Mouse (Mus musculus) limb, embryonic 10.5 days (tissue): ENCODE measurements around the gene Hexim1. TPM values are rescaled to one million over a fixed set of nuclear protein-coding genes. Genes with fewer than 3 reads are reported as not detected.

Source experiments
- DNase-seq: peaks from one replicate; pipeline ENCODE4 v3.0.0-alpha.2; 2017; ENCODE audit warnings: low spot score
- H3K27ac ChIP-seq: fragments of 300-500 bp; sonication (generic); 2 replicates; pipeline ENCODE4 v1.5.1; 2016; ENCODE audit warnings: mild to moderate bottlenecking
- H3K27me3 ChIP-seq: fragments of 300-500 bp; sonication (generic); 2 replicates; pipeline ENCODE4 v1.6.1; 2016; ENCODE audit warnings: low read depth, mild to moderate bottlenecking; ENCODE audit not compliant: poor library complexity, severe bottlenecking
- H3K36me3 ChIP-seq: fragments of 300-500 bp; sonication (generic); 2 replicates; pipeline ENCODE4 v1.6.1; 2016; ENCODE audit warnings: mild to moderate bottlenecking, moderate library complexity
- H3K4me1 ChIP-seq: fragments of 300-500 bp; sonication (generic); 2 replicates; pipeline ENCODE4 v1.6.1; 2016
- H3K4me3 ChIP-seq: fragments of 300-500 bp; sonication (generic); 2 replicates; pipeline ENCODE4 v1.5.1; 2016; ENCODE audit warnings: mild to moderate bottlenecking, moderate library complexity
- H3K9me3 ChIP-seq: fragments of 300-500 bp; sonication (generic); replicated peaks from 2 replicates; pipeline ENCODE4 v1.6.1; 2016; ENCODE audit warnings: mild to moderate bottlenecking
- WGBS: fragments of 180-500 bp; shearing (Covaris S2); methylation state at CpG from one replicate; pipeline ENCODE4 v1.1.7; 2016; 5-methylcytosine and 5-hydroxymethylcytosine counted together
- polyA plus RNA-seq: library from polyadenylated mRNA; unstranded; fragments of >200 nt; fragmentation: Nextera tagmentation; extraction: Ambion mirVana; gene quantifications from 2 replicates; pipeline ENCODE4 v1.2.1, GENCODE M21; 2016

Gene Hexim1
- polyA plus RNA-seq, 1 experiment from 2014 or later, result 2.4 TPM

DNA sequence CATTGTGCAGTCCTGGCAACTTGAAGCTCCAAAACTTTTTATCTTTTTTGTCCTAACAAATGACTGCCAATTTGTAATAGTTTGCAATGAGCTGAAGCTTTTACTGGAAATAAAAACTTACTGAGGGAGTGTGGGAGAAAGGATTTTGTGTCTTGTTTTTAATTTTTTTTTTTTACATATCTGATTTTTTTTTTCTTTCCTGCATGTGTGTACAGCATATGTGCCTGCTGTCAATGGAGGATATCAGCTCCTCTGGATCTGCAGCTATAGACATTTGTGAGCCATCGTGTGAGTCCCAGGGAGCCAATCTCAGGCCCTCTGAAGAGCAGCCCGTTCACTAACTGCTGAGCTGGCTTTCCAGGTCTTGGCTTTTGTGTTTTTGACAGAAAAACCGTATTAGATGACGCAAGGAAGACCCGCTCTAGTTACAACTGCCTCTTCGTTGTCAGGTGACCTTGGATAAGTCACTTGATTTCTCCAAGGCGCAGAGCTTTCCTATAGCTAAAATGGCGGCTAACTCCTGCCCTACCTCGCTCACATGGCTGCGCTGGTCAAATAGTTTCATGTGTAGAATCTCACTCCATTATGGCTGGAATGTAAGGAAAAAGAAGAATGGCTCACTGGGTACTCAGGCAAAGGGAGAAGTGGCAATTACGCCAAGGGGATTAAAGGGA, 1.6 kb upstream of the Hexim1 start:
- DNase-seq, result no peak
- Histone ChIP-seq H3K27me3 (peaks cover 33% of the 10 kb centered on the region), H3K27ac (peak overlapping the region; percentile 91), H3K4me3 (peak overlapping the region; percentile 59), H3K36me3 (no peaks in the 10 kb centered on the region), H3K4me1 (peaks cover 61% of the 10 kb centered on the region), H3K9me3 (no peaks in the 10 kb centered on the region)
- 87% methylated on average over 11 of the region's 11 CpGs for WGBS

DNA sequence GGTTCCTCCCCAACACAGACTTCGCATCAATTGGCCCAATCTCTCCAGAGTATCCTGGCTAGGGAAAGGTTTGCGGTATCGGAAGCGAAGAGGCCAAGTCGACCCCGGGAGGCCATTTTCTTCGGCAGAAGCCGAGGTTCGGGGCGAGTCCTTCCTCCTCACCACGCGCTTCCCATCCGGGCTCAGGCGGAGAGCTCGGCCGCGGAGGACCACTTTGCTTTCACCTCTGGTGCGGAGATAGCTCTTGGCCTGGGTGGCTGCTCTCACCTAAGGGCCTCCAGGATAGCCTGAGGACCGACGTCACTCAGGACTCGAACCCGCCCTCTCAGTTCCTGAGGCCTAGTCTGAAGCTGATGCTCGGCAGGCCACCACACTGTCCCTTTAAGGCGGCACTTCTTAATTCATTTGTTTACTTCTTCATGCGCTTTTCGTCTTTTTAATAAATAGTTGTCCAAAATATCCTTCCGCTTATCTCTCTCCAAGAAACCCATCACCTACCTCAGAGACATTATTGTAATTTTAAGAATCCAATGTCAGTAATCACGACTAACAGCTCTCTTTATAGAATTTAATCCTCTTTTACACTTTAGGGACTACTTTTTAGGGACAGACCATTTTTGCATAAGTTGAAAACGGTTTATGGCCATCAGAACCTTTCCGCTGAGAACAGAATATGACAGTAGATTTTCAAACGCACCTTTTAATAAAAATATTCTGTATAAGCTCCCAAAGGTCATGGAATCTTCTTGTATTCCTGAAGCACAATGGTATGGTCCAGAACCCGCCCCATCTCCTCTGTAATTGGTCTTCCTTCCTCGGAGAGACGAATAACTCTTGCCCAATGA, 646 bp upstream of the Hexim1 start:
- peaks cover 61% of the 10 kb centered on the region for H3K4me1 ChIP-seq
- no peaks in the 10 kb centered on the region for H3K9me3 ChIP-seq
- peak overlapping the region; percentile 91 for H3K27ac ChIP-seq
- under 1% methylated on average over 34 of the region's 34 CpGs for WGBS
- peak overlapping the region; percentile 59 for H3K4me3 ChIP-seq
- peak; percentile 84 for DNase-seq
- H3K36me3 ChIP-seq, result no peaks in the 10 kb centered on the region
- H3K27me3 ChIP-seq, result peaks cover 33% of the 10 kb centered on the region

DNA sequence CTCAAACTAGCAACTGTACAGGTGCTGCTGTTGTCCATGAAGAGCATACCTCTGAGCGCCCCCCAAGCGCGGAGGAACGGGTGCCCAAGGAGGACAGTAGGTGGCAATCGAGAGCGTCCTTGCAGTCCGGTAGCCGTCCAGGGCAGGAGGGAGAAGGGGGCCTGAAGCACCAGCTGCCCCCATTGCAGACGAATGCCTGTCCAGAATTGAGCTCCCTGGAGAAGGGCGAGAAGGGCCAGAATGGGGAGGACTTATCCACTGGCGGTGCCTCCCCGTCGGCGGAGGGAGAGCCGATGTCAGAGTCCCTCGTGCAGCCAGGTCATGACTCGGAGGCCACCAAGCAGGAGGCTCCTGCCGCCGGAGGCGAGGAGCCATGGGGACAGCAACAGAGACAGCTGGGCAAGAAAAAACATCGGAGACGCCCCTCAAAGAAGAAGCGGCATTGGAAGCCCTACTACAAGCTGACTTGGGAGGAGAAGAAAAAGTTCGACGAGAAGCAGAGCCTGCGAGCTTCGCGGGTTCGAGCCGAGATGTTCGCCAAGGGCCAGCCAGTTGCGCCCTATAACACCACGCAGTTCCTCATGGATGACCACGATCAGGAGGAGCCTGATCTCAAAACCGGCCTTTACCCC, 1.0 kb downstream of the Hexim1 start:
- DNase-seq, result peak; percentile 74
- WGBS, result under 1% methylated on average over 35 of the region's 35 CpGs

DNA sequence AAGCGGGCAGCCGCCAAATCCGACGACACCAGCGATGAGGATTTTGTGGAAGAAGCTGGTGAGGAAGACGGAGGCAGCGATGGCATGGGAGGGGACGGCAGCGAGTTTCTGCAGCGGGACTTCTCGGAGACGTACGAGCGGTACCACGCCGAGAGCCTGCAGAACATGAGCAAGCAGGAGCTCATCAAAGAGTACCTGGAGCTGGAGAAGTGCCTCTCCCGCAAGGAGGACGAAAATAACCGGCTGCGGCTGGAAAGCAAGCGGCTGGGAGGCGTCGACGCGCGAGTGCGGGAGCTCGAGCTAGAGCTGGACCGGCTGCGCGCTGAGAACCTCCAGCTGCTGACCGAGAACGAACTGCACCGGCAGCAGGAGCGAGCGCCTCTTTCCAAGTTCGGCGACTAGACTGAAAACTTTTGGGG, 1.6 kb downstream of the Hexim1 start:
- DNase-seq, result peak; percentile 72
- H3K4me3 ChIP-seq, result peak overlapping the region; percentile 59
- under 1% methylated on average over 38 of the region's 38 CpGs for WGBS
- peaks cover 15% of the 10 kb centered on the region for H3K27me3 ChIP-seq
- no peaks in the 10 kb centered on the region for H3K36me3 ChIP-seq
- H3K4me1 ChIP-seq, result peaks cover 45% of the 10 kb centered on the region
- H3K27ac ChIP-seq, result peak overlapping the region; percentile 91; the same call in 1 of the 2 replicates
- no peaks in the 10 kb centered on the region for H3K9me3 ChIP-seq

More for the DNA sequence above, 1.0 kb downstream of the Hexim1 start:
- Histone ChIP-seq H3K4me1 (peaks cover 50% of the 10 kb centered on the region), H3K27me3 (peaks cover 20% of the 10 kb centered on the region), H3K27ac (peak overlapping the region; percentile 91; the same call in 1 of the 2 replicates), H3K4me3 (peak overlapping the region; percentile 59), H3K36me3 (no peaks in the 10 kb centered on the region), H3K9me3 (no peaks in the 10 kb centered on the region)

DNA sequence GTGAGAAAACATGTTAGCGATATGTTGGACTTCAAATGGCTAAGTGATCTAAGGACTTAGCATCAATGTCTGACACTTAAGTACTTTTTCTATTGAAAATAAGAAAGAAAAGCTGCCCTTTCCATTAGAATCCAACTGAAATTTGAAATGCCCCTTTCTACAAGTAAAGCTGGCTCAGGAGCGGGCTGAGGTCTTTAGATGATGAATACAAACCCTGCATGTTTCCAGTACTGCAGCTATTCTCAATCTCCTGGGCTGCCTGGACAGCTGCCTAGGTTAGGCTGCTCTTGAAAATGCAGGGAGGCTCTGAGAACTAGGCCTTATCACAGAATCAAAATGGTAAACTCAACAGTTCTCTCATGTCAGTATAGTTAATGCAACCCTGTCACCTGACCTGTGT, 2.8 kb downstream of the Hexim1 start:
- DNase-seq, result no peak
- 0 out of 2 replicates have a peak overlapping the region, but pooled peaks have one; percentile 59 for H3K4me3 ChIP-seq
- no peaks in the 10 kb centered on the region for H3K36me3 ChIP-seq
- no peak overlapping the region for H3K27ac ChIP-seq
- no peaks in the 10 kb centered on the region for H3K9me3 ChIP-seq
- H3K4me1 ChIP-seq, result peaks cover 36% of the 10 kb centered on the region
- 96% methylated on average over 2 of the region's 2 CpGs for WGBS
- peaks cover 2% of the 10 kb centered on the region; the same call in 1 of the 2 replicates for H3K27me3 ChIP-seq

DNA sequence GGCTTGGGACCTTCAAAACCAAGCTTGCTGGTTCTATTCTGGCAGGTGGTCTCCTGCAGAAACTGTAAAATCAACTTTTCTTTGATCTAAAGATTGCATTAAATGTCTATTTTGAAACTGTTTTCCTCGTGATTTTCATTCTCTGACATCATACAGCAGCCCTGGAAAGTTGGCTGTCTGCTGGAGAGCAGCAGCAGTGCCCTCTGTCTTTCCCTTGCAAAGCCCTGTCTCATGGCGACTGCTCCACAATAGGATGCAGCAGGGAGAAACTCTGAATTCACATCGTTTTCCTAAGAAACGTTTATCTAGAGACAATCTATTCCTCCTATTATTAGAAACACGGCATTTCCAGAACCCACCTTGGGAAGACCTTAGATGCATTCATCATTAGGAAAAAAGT, 3.6 kb downstream of the Hexim1 start:
- no peaks in the 10 kb centered on the region for H3K27me3 ChIP-seq
- 65% methylated on average over 5 of the region's 5 CpGs for WGBS
- no peaks in the 10 kb centered on the region for H3K9me3 ChIP-seq
- H3K36me3 ChIP-seq, result no peaks in the 10 kb centered on the region
- no peak overlapping the region for H3K27ac ChIP-seq
- no peak overlapping the region for H3K4me3 ChIP-seq
- H3K4me1 ChIP-seq, result peaks cover 32% of the 10 kb centered on the region
- no peak for DNase-seq

DNA sequence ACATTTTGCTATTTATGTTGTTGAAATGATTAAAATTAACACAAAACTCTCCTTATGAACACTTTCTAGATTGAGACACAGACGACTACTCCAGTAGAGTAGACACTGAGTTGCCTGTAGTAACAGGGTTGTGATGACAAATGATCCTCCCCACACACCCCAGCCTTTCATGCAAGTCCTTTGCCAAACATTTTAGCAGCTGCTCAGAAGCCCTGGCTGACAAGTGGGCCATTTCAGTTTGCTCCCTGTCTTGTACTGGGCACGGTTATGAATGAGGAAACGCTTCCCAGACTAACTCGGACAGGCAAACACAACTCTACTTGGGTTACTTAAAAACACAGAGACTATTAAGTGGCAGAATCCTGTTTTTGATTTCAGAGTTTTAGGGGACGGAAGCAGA, 4.3 kb downstream of the Hexim1 start:
- H3K27me3 ChIP-seq, result no peaks in the 10 kb centered on the region
- no peaks in the 10 kb centered on the region for H3K9me3 ChIP-seq
- H3K4me3 ChIP-seq, result no peak overlapping the region
- H3K4me1 ChIP-seq, result peaks cover 27% of the 10 kb centered on the region
- H3K27ac ChIP-seq, result no peak overlapping the region
- WGBS, result 82% methylated on average over 5 of the region's 5 CpGs
- H3K36me3 ChIP-seq, result no peaks in the 10 kb centered on the region
- DNase-seq, result no peak

DNA sequence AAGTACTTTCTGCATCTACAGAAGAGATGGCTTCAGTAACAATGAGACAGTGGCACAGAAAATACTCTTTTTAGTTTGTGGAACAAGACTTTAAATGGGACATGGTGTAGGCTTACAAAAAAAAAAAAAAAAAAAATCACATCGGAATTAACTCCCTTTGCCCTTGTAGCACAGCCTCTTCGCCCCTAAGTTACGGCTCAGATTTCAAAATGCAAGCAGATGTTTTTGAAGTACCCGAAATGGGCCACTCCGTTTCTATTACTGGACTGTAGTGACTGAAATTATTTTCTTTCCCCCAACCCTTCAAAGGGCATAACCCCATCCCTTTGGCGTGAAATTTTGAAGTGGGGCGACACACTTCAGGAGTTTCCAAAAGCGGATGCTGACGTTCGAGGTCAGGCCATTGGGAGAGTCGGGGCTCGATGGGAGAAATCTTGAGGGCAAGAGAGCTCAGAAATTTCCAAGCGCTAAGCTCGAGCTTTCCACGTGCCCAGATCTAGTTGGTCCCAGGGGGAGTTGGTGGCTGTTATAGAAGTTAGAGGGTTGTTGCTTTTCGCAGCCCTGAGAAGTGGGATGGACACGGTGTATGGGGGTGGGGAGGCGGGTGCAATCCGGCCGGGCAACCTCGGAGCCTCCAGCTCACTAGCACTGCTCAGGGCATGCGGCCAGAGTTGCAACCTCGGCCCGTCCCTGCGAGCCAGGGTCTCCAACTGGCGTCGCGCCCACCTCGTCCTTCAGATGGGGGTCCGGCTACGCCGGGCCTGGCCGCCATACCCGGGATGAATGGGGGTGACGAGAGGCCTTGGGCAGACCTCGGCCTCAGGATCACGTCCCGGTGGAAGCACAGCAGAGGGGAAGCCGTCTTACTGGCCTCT, 15.9 kb downstream of the Hexim1 start, which contains the start of gene Hexim2:
Gene Hexim2 (plus strand): TSS at position 729 of the 875 bp plus-strand sequence.
- H3K36me3 ChIP-seq, result peaks cover 12% of the 10 kb centered on the region; the same call in 1 of the 2 replicates
- peak; percentile 76 for DNase-seq
- H3K4me3 ChIP-seq, result peak within 1 kb of the TSS; percentile 90
- H3K27ac ChIP-seq, result peak within 1 kb of the TSS; percentile 100
- H3K9me3 ChIP-seq, result no peaks in the 10 kb centered on the region
- no peaks in the 10 kb centered on the region for H3K27me3 ChIP-seq
- WGBS, result under 1% methylated on average over 39 of the region's 39 CpGs
- H3K4me1 ChIP-seq, result peaks cover 27% of the 10 kb centered on the region

DNA sequence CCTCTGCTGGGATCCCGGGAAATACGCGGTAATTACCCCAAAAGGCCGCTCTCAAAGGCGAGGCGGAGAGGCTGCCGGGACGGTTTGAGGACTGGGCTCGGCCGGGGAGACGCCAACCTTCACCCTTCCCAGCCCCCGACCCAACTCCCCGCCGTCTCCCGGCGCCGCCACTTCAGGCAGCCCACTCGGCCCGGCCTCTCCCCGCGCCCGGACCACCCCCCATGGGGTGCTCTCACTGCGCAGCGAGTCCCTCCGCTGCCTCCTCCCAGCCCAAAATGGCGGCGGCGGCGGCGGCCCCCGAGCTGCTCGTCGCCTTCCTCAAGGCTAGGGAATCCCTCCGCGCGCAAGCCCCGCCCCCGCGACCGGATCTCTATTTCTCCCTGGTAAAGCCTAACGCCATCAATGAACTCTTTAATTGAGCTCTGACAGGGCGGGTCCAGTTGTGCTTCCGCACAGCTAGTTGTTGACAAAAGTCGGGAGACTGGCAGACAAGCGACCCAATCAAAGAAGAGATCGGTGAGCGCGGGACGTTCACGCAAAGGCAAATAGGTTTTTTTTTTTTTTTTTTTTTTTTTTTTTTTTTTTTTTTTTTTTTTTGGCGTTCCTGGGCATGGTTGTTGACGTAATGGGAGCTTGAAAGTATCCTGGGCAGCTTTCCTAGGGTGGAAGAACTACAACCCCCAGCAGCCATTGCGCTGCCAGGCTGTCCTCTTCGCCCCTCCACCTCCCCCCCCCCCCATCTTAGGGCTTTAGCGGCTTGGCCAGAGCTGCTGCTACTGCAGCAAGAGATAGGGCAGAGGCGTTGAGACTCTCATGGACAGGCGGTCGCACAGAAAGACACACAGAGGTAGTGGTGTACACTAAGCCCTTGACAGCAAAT, 16.8 kb downstream of the Hexim1 start:
- WGBS, result under 1% methylated on average over 58 of the region's 58 CpGs
- Histone ChIP-seq H3K4me1 (peaks cover 27% of the 10 kb centered on the region), H3K27me3 (no peaks in the 10 kb centered on the region), H3K4me3 (peak overlapping the region; percentile 90), H3K9me3 (no peaks in the 10 kb centered on the region), H3K27ac (peak overlapping the region; percentile 100), H3K36me3 (peaks cover 12% of the 10 kb centered on the region; the same call in 1 of the 2 replicates)
- DNase-seq, result peak; percentile 100

DNA sequence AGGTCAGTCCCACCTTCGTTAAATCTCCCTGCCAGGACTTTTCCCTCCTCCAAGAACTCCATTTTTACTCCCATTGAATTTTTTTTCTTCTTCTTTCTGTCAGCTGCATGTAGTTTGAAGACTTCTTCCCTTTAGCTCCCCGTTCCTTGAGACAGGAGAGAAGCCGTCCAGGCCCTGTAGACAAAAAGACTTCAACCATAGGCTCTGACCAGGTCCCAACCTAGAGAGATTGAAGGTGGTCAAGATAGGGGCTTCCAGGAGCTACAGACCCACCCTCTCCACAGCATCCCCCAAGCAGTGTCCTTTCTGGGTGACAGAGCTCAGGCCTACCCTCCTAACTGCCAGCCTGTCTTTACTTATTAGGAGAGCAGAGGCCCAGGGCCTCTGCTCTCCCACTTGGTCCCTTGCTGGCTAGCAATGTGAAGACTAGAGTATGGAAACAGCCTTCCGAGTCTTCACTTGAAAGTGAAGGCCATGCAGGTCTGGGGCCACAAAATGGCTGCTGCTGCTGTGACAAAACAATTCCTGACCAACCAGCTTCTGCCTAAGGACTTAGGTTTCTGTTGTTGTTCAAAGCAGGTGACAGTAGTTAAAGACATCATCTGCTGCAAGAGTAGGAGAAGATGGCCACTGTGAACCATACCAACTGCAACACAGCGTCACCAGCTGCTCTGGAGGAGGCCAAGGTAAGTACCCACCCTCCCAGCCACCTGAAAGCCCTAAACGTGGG, 17.6 kb downstream of the Hexim1 start:
- WGBS, result 59% methylated on average over 6 of the region's 6 CpGs
- peak overlapping the region; percentile 90 for H3K4me3 ChIP-seq
- peaks cover 19% of the 10 kb centered on the region for H3K36me3 ChIP-seq
- H3K27ac ChIP-seq, result peak overlapping the region; percentile 100
- DNase-seq, result no peak
- no peaks in the 10 kb centered on the region for H3K27me3 ChIP-seq
- peaks cover 27% of the 10 kb centered on the region for H3K4me1 ChIP-seq
- H3K9me3 ChIP-seq, result no peaks in the 10 kb centered on the region

DNA sequence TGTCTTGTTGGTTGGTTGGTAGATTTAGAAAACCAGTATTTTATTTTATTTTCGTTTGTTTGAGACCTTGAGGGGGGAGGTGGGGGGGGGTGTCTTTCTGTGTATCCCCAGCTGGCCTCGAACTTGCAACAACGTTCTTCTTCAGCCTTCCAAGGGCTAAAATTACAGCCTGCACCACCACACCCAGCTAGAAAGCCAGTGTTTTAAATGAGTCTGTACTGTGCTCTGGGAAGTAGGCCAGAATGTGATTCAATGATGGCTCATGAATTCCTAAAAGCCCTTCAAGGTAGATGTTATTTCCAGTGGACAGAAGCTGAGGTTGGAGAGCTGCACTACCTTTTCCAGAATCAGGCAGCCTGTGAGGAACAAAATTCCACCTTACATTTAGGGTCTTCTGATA, 18.2 kb downstream of the Hexim1 start:
- no peak for DNase-seq
- H3K27ac ChIP-seq, result peak overlapping the region; percentile 100; the same call in 1 of the 2 replicates
- no peaks in the 10 kb centered on the region for H3K27me3 ChIP-seq
- peaks cover 22% of the 10 kb centered on the region for H3K36me3 ChIP-seq
- H3K9me3 ChIP-seq, result no peaks in the 10 kb centered on the region
- peaks cover 27% of the 10 kb centered on the region for H3K4me1 ChIP-seq
- 85% methylated on average over 3 of the region's 3 CpGs for WGBS
- H3K4me3 ChIP-seq, result peak overlapping the region; percentile 90; the same call in 1 of the 2 replicates
